In the genomic region with DNA sequence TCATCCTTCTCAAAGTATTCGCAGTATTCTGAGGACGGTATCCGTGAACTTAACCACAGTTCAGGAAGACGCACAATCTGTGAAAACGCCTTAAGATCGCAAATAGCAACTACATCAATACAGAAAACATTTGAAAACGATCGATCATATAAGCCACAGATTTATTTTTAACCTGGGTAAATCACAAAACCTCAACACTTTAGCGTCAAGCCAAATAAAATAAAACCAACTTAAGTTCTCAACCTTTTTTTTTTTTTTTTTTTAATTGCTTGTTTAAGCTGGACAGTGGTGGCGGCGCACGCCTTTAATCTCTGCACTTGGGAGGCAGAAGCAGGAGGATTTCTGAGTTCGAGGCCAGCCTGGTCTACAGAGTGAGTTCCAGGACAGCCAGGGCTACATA, we compare ENCODE assay signal across 8 mouse cellular contexts. TPM values are rescaled to one million over a fixed set of nuclear protein-coding genes. Genes with fewer than 3 reads are reported as not detected.
DNase-seq lines count a peak whose midpoint lies in the region; ATAC-seq and TF ChIP-seq lines count a peak whose summit lies in the region.

No protein-coding gene starts in this region.

- ATAC-seq in kidney, embryonic 15.5 days (replicated peaks; ENCODE audit: low FRiP score), result no peak
- no peak for ATAC-seq in hindbrain, embryonic 15.5 days (ENCODE audit: low FRiP score, low read depth)
- ATAC-seq in midbrain, embryonic 16.5 days, result no peak

- no peak overlapping the region for H3K27ac ChIP-seq in kidney, embryonic 15.5 days
- no peak overlapping the region for H3K27ac ChIP-seq in bone marrow, adult 2 months (ENCODE audit: control insufficient read depth, insufficient read depth, low read depth, low read length, poor library complexity)
- no peak overlapping the region for H3K27ac ChIP-seq in hindbrain, embryonic 15.5 days (replicated peaks)
- no peak overlapping the region for H3K27ac ChIP-seq in midbrain, embryonic 16.5 days (ENCODE audit: low read length)

- TF ChIP-seq CTCF in bone marrow, adult 2 months (IDR thresholded peaks at IDR 0.05; ENCODE audit: control insufficient read depth, insufficient read depth, low read length), result no peak

- H3K27me3 ChIP-seq in kidney, embryonic 15.5 days, result no peaks in the 10 kb centered on the region; the same call in 1 of the 2 replicates
- H3K27me3 ChIP-seq in hindbrain, embryonic 15.5 days, result no peaks in the 10 kb centered on the region
- H3K27me3 ChIP-seq in midbrain, embryonic 16.5 days (ENCODE audit: control insufficient read depth, insufficient read depth, low read depth, low read length), result no peaks in the 10 kb centered on the region

- no peak for DNase-seq in kidney, postnatal 25 days
- no peak for DNase-seq in right cerebral cortex, postnatal 14 days
- DNase-seq in adrenal gland, postnatal 36 days, result no peak
- no peak for DNase-seq in B cell, adult 2 months

- no peak overlapping the region for H3K9ac ChIP-seq in kidney, embryonic 15.5 days
- H3K9ac ChIP-seq in hindbrain, embryonic 15.5 days, result no peak overlapping the region
- H3K9ac ChIP-seq in midbrain, embryonic 16.5 days (ENCODE audit: low read depth, low read length), result no peak overlapping the region

- peak overlapping the region; percentile 89 for H3K4me3 ChIP-seq in kidney, embryonic 15.5 days (replicated peaks)
- peak overlapping the region; percentile 64 for H3K4me3 ChIP-seq in bone marrow, adult 2 months (replicated peaks; ENCODE audit: control insufficient read depth, low read depth, low read length)
- peak overlapping the region; percentile 71 for H3K4me3 ChIP-seq in hindbrain, embryonic 15.5 days
- H3K4me3 ChIP-seq in midbrain, embryonic 16.5 days (ENCODE audit: low read depth, low read length), result peak overlapping the region; percentile 73

- H3K36me3 ChIP-seq in kidney, embryonic 15.5 days, result peaks cover 28% of the 10 kb centered on the region
- peaks cover 19% of the 10 kb centered on the region for H3K36me3 ChIP-seq in hindbrain, embryonic 15.5 days
- H3K36me3 ChIP-seq in midbrain, embryonic 16.5 days (ENCODE audit: control insufficient read depth, insufficient read depth, low read length), result peaks cover 13% of the 10 kb centered on the region

- H3K4me1 ChIP-seq in kidney, embryonic 15.5 days, result peaks cover 12% of the 10 kb centered on the region
- H3K4me1 ChIP-seq in bone marrow, adult 2 months (ENCODE audit: control insufficient read depth, insufficient read depth, low read length), result no peaks in the 10 kb centered on the region
- peaks cover 16% of the 10 kb centered on the region for H3K4me1 ChIP-seq in hindbrain, embryonic 15.5 days (replicated peaks)
- H3K4me1 ChIP-seq in midbrain, embryonic 16.5 days (ENCODE audit: control insufficient read depth, insufficient read depth, low read length), result peaks cover 11% of the 10 kb centered on the region

- TF ChIP-seq POLR2A in bone marrow, adult 2 months (IDR thresholded peaks at IDR 0.05; ENCODE audit: borderline replicate concordance, control insufficient read depth, low read depth, low read length), result no peak

- 32% methylated on average over 13 of the region's 13 CpGs for WGBS in kidney, embryonic 15.5 days
- 15% methylated on average over 13 of the region's 13 CpGs for WGBS in bone marrow, adult 2 months
- WGBS in hindbrain, embryonic 15.5 days, result 39% methylated on average over 13 of the region's 13 CpGs
- WGBS in midbrain, embryonic 16.5 days, result 42% methylated on average over 13 of the region's 13 CpGs

- no peaks in the 10 kb centered on the region for H3K9me3 ChIP-seq in kidney, embryonic 15.5 days (replicated peaks)
- H3K9me3 ChIP-seq in hindbrain, embryonic 15.5 days, result no peaks in the 10 kb centered on the region
- no peaks in the 10 kb centered on the region for H3K9me3 ChIP-seq in midbrain, embryonic 16.5 days (replicated peaks; ENCODE audit: control insufficient read depth, low read length, poor library complexity, severe bottlenecking)

- peak overlapping the region; percentile 56 for H3K4me2 ChIP-seq in kidney, embryonic 15.5 days
- H3K4me2 ChIP-seq in hindbrain, embryonic 15.5 days, result peak overlapping the region; percentile 69
- H3K4me2 ChIP-seq in midbrain, embryonic 16.5 days (ENCODE audit: low read length), result peak overlapping the region; percentile 49

RNA-seq across cellular contexts. Expression of a gene that starts 0.6 kb away (rescaled TPM):
- 99.6 and 104 TPM in 2 replicates for polyA plus RNA-seq in kidney, embryonic 15.5 days (2015; fragmentation: Nextera tagmentation; extraction: Ambion mirVana)
- 10.9 and 30.1 TPM in 2 replicates for polyA plus RNA-seq in bone marrow, adult 2 months (2011; ENCODE audit: insufficient read depth, insufficient read length, low replicate concordance, missing spikeins)
- polyA plus RNA-seq in hindbrain, embryonic 15.5 days (2015; fragmentation: Nextera tagmentation; extraction: Ambion mirVana), result 92.6 and 99.3 TPM in 2 replicates
- 100 and 102 TPM in 2 replicates for polyA plus RNA-seq in midbrain, embryonic 16.5 days (2015; fragmentation: Nextera tagmentation; extraction: Ambion mirVana)
- total RNA-seq in adrenal gland, postnatal 36 days (2021), result 10 to 100 TPM; 47.4 to 51.3 TPM

RNA-seq across cellular contexts. Expression of a gene that starts 5.1 kb away (rescaled TPM):
- polyA plus RNA-seq in kidney, embryonic 15.5 days (2015; fragmentation: Nextera tagmentation; extraction: Ambion mirVana), result 4.5 and 8.3 TPM in 2 replicates
- polyA plus RNA-seq in bone marrow, adult 2 months (2011; ENCODE audit: insufficient read depth, insufficient read length, low replicate concordance, missing spikeins), result 1.5 and 8.1 TPM in 2 replicates
- polyA plus RNA-seq in hindbrain, embryonic 15.5 days (2015; fragmentation: Nextera tagmentation; extraction: Ambion mirVana), result 0.19 TPM in 1 of 2 replicates, not detected in the other
- polyA plus RNA-seq in midbrain, embryonic 16.5 days (2015; fragmentation: Nextera tagmentation; extraction: Ambion mirVana), result not detected in 2 replicates
- 1 to 10 TPM in 1 of 2 experiments, not detected in 1; 1.1 TPM for total RNA-seq in adrenal gland, postnatal 36 days (2021)

RNA-seq across cellular contexts. Expression of a gene that starts 28.9 kb away (rescaled TPM):
- polyA plus RNA-seq in kidney, embryonic 15.5 days (2015; fragmentation: Nextera tagmentation; extraction: Ambion mirVana), result 5.5 and 12.2 TPM in 2 replicates
- polyA plus RNA-seq in bone marrow, adult 2 months (2011; ENCODE audit: insufficient read depth, insufficient read length, low replicate concordance, missing spikeins), result 2.0 and 3.0 TPM in 2 replicates
- polyA plus RNA-seq in hindbrain, embryonic 15.5 days (2015; fragmentation: Nextera tagmentation; extraction: Ambion mirVana), result 0.12 TPM in 1 of 2 replicates, not detected in the other
- polyA plus RNA-seq in midbrain, embryonic 16.5 days (2015; fragmentation: Nextera tagmentation; extraction: Ambion mirVana), result not detected in 2 replicates
- 1 to 10 TPM in 1 of 2 experiments, not detected in 1; 3.8 TPM for total RNA-seq in adrenal gland, postnatal 36 days (2021)

RNA-seq across cellular contexts. Expression of a gene that starts 47.2 kb away (rescaled TPM):
- 4.0 and 8.8 TPM in 2 replicates for polyA plus RNA-seq in kidney, embryonic 15.5 days (2015; fragmentation: Nextera tagmentation; extraction: Ambion mirVana)
- polyA plus RNA-seq in bone marrow, adult 2 months (2011; ENCODE audit: insufficient read depth, insufficient read length, low replicate concordance, missing spikeins), result 1.9 and 2.0 TPM in 2 replicates
- polyA plus RNA-seq in hindbrain, embryonic 15.5 days (2015; fragmentation: Nextera tagmentation; extraction: Ambion mirVana), result 0.91 TPM in 1 of 2 replicates, not detected in the other
- polyA plus RNA-seq in midbrain, embryonic 16.5 days (2015; fragmentation: Nextera tagmentation; extraction: Ambion mirVana), result not detected in 2 replicates
- total RNA-seq in adrenal gland, postnatal 36 days (2021), result 1 to 10 TPM in 1 of 2 experiments, not detected in 1; 3.2 TPM
